Mouse (Mus musculus) inflammation-experienced regulatory T-cells, adult 6 months (primary cell): ENCODE data around the gene Riok1. TPM values are rescaled to one million over a fixed set of nuclear protein-coding genes. Genes with fewer than 3 reads are reported as not detected.
A peak's percentile ranks its signal among the peaks of the same experiment; 100 is the strongest.

ENCODE experiments used
- ATAC-seq: one replicate; pipeline ENCODE4 v1.8.0; 2017
- polyA plus RNA-seq, 3 experiments: library from polyadenylated mRNA; unstranded; fragments of 100-300 nt; shearing (Covaris generic); gene quantifications; one replicate each; pipeline ENCODE4 v1.2.1; 2017

The Riok1 gene
- polyA plus RNA-seq, result 100 to 1,000 TPM in 1 of 3 experiments, 10 to 100 TPM in 2; 86.6 to 129 (median 91.8) TPM

DNA sequence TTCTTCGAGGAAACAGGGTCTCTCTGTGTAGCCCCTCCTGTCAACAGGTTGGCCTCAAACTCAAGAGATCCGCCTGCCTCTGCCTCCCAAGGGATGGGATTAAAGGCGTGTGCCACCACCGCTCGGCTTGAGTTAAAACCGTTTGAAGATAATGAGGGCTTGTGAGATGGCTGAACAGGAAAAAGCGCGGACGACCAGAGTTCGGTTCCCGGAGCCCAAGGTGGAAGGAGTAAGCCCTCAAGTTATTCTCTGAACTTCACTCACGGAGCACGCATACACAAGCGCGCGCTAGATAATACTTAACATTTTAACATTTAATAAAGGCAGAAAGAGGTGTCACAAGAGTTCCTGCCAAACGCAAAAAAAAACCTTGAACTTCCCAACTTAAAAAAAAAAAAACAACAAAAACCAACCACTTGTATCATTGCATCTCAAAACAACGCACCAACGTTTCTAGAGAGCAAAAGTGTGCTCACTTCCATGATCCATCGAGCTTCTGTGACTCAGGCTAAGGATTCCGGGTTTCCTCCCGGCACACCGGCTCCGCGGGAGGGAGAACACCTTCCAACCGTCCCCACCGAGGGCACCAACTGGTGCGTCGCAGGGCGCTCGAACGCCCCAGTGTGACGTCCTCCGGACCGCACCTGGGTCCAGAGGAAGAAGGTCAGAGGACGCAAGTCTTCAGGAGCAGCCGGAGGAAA is at the start of gene Riok1:
TSS of gene Riok1 (plus strand) at position 653 of the 701 bp plus-strand sequence.
- peak; percentile 44 for ATAC-seq

DNA sequence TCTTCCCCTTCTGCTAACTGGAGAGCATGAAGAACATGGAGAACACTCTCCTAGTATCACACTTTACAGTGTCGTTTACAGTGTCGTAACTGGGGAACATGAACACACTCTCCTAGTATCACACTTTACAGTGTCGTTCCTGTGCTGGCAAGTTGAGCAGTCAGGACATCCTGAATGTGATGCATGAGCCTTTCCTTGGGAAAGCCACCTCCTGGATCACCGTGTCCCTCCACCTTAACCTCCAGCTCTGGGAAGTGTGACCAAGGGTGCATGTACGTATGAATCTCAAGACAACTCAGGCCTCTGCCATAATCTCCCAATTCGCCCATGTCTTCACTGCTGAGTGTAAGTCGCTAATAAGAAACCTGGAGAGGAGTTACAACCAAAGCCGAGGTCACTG is 47.1 kb upstream of the Riok1 start:
- no peak for ATAC-seq

DNA sequence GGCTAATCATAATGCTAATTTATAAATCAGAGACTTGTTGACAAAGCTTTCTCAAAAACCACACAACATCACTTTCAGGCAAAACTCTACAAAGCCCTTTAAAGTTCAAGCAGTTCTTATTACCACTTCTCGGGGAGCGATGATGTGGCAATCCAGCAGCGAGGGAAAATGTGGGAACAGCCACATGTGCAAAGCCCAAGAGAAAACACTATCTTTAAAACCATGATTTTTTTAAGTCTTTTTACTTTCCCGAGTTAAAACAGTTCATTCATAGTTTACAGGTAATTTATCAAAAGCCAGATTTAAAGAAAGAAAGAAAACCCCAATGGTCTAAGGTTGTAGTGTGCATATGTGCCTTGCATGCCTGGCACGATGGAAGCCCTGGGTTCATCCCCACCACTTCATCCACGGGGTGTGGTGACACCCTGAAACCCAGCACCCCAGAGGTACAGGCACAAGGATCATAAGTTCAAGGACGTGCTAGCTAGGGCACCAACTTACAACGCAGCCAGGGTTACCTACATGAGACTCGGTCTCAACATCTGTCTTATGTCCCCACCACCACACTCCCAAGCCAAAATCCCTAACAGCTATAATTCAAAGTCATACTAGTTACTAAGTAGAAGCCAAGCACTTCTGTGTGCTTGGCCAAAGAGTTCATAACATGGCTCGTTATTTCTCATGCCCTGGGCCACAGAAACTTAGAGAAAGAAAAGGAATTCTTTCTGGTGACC is 44.0 kb upstream of the Riok1 start:
- no peak for ATAC-seq

DNA sequence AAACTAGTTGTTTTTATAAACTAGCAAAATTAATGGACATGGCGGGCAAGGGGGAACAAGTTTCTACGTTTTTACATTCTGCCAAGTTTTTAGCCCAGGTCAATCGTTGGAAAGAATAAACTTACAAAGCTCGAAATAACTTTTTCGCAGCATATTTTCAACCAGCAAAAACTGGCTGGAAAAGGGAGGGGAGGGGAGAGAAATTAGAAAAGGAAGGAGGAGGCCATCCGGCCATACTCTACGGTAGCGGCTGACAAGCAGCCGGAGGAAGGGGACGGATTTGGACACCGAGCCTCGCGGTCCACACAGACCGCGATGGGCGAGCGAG is 43.5 kb upstream of the Riok1 start:
- peak; percentile 25 for ATAC-seq

DNA sequence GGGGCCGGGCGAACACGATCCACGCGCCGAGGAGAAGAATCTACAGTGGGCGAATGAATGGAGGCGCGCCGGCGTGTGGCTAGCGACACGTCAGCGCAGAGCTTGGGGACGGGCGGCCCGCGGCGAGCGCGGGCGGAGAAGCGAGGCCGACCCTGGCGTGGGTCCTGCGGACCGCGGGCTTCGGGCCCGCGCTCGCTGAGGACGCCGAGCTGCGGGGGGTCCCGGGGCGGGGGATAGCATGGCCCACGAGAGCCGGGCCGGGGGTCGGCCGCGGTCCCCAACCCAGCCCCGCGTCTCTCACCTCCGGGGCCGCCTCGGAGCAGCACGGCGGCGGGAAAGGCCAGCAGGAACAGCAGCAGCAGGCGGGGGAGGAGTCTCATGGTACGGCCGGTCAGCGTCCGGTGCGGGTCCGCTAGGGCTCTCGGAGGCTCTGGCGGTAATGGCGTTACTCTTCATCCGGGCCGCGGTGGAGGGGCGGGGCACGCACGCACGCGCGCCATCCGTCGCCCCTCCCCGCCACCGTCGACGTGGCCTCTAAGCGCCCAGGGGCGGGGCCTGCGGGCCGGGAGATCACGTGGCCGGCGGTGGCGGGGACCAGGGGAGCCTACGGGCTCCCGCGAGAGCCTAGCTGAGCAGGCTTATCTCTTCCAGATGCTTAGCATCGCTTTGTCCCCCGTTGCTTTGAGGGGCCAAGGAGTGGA is 42.9 kb upstream of the Riok1 start, which contains the start of gene Ssr1:
TSS of gene Ssr1 (minus strand) at position 514 of the 701 bp plus-strand sequence.
- ATAC-seq, result peak; percentile 96

DNA sequence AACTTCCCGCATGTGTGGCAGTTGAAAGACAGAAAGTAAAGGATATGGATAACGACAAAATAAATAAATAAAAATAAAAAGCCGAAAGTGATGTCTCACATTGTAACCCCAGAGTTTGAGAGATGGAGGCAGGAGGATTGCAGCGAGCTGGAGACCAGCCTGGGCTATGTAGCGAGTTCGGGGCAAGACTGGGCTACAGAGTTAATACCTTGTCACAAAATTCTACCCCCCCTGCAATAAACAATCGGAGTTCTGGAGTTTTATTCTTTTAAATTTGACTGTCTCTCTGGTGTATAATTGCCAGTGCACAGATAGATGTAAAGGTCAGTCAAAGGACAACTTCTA is 42.4 kb upstream of the Riok1 start:
- peak; percentile 11 for ATAC-seq

DNA sequence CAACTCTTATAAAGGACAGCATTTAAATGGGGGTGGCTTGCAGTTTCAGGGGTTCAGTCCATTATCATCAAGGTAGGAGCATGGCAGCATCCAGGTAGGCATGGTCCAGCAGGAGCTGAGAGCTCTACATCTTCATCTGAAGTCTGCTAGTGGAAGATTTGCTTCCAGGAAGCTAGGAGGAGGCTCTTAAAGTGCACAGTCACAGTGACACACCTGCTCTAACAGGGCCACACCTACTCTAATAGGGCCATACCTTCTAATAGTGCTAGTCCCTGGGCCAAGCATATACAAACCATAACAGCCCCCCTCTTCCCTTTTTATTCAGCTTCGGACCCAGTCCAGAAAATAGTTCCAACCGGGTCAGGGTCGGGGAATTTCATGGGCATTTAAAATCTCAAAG is 37.1 kb upstream of the Riok1 start:
- no peak for ATAC-seq

DNA sequence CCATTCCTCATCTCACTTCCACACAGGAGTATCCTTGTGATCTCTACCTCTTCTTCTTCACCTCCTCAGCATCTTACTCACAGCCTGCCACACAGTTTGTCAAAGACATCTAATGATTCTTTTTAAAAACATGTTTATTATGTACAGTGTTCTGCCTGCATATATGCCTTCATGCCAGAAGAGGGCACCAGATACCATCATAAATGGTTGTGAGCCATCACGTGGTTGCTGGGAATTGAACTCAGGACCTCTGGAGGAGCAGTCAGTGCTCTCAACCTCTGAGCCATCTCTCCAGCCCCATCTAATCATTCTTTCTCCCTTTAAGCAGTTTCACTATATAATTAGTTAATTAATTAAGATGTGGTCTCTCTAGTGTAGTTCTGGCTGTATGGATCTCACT is 34.3 kb upstream of the Riok1 start:
- ATAC-seq, result no peak

DNA sequence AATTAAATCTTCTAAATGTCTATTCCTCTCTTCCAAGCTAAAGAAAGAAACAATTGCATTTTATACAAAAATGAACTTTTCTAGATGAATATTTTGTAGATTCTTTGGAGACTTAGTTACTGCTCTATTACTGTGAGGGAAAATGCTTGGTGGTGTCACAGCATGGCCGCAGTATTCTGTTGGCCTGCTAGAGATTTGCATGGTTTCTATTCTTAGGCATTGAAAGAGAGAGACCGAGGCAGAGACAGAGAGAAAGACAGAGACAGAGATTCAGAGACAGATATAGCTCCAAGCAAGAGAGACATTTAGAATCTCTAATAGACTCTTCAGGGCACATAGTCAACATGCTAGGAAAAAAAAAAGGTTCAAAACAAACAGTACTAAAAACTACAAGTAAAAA is 28.8 kb upstream of the Riok1 start:
- ATAC-seq, result no peak

DNA sequence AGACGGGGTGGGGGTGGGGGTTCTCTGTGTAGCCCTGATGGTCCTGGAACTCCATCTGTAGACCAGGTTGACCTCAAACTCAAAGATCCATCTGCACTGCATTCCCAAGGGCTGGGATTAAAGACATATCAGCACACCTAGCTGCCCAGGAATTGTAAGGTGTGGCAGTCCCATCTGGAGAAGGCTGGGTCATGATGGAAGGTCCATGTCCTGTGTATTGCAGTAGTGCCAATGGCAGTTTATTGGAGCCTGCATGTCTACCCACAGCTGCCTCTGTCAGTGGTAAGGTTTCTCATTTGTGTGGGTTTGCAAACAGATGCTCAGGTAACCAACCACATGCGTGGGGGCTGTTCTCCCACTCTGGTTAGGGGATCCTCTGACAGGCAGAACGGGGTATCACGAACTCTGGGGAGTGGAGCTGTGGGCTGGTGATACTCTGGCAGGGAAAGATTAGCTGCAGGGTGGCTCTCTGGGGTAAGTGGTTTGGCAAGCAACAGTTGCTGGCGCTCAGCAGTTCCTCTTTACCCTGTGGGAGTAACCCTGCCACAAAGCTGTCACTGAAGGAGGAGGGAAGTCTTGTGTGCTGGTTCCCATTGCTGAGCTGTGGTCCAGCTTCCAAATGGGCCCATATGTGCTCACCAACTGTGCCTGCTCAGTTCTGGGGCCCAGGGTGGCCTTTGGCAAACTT is 26.9 kb upstream of the Riok1 start:
- ATAC-seq, result no peak

DNA sequence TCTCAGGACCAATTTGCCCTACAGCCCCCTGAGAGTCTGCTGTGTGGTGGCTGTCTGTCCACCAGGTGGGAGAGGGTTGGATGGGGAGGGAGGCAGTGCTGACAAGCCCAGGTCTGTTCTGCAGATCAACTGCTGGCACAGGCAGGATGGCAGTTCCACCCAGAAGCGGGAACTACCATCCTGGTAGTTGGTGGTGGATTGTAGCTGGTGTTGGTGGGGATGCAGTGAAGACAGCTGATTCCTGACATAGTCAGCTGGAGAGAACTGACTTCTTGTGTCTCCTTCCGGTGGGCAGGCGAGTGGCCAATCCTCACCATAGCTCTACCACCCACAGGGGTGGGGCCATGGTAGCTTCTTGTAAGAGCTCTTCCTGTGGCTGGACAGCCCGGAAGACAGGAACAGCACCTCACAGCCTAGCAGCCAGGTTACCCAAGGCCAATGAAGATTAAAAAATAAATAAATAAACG is 26.3 kb upstream of the Riok1 start:
- no peak for ATAC-seq

DNA sequence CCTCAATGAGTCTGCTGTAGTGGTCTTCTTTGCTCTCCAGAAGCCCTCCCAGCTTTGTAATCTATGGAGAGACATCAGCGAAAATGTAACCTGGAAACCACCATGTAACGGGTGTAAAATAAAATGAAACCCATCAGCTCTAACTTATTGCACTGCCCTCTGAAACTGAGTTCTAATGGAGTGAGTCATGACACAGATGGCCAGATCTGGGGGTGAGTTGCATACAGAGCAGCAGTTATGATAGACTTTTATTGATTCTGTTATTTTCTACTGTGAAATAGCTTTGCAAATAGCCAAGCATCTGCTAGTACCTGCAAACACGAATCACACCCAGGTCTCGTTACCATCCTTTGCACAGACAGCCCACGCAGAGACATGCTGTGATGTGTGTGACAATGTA is 24.4 kb upstream of the Riok1 start:
- ATAC-seq, result no peak

DNA sequence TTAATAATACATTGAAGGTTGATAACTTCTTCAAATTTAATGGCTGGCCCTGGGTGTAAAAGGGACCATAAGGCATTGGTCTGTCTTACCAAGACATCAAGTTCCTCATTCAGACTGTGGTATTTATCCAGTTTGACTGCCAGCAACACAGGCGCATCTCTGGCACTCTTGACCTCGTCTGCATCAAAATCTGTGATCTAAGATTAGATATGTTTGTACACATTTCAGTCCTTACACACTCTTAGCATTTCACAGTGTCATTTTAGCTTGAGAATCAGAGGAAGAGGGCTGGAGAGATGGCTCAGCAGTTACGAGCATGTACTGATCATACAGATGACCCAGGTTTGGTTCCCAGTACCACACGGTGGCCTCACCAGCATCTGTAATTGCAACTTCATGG is 21.2 kb upstream of the Riok1 start:
- no peak for ATAC-seq

DNA sequence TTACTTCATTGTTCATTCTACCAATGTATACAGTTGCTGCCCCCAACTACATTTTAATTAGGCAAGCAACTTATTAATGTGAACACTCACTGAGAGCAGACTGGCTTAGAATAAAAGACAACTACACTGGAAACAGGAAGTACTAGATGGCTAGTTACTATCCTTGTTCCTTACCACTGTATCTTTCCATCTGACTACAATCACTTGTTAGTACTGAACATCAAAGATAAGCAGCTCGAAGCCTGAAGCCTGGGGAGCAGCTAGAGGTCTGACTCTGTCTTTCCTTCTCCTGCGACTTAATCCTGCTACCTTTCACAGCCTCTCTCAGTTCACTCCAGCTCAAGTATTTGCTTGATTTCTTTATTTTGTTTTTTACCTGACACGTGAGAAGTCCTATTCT is 18.0 kb upstream of the Riok1 start:
- no peak for ATAC-seq

DNA sequence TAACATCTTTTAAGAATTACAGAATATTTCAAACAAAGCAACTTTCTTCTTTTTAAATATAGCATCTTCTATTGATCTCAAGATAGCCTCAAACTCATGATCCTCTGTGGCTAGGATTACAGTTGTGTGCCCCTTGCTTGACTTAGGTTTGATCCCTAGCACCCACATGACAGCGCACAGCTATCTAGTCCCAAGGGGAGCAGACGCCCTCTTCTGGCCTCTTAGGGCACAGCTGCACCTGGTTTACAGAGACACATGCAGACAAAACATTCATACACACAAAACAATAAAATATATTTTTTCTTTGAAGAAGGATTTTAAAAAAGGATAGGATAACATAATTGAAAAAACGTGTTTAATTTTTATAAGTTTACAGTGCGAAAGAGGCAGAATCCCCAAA is 10.9 kb upstream of the Riok1 start:
- ATAC-seq, result no peak

DNA sequence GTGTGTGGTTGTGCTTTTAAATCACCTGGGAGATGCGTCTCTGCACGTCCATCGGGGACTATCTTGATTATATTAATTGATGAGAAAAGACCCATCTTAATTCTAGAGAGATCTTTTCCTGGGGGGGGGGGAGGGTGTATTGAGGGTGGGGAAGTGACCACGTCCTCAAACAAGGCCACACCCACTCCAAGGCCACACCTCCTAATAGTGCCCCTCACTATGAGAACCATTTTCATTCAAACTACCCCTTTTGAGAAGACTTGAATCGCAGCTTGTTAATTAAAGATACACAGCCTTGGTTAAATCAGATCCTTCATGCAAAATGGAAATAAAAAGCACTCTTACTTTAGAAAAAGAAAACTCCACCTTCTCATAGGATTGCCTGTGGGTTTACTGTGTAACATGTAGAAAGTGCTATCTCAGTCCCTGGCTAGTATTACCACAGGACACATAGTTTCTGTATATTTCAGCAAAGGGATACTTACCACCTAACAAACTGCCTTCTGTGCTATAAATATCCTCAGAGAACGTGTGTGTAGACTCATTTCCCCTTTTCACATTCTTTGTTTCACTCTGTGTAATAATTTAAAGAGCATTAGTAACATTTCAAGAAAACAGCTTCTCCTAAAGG is 9.1 kb upstream of the Riok1 start:
- ATAC-seq, result no peak

DNA sequence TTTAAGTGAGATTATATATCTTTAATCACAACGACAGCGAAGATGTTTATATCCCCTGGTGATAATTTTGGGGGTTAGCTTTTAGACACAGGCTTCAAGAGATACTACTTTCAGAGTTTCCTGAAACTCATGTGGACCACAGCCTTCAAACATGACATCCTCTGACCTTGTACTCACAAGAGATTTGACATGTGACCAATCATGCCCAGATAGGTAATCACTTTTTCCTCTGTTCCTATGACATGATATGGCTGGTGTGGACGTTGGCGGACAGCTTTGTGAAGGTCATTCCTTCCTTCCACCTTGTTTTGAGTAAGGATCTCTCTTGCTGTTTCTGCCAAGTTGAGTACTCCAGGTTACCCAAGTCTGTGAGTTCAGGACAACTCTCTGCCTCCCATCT is 8.4 kb upstream of the Riok1 start:
- ATAC-seq, result no peak

DNA sequence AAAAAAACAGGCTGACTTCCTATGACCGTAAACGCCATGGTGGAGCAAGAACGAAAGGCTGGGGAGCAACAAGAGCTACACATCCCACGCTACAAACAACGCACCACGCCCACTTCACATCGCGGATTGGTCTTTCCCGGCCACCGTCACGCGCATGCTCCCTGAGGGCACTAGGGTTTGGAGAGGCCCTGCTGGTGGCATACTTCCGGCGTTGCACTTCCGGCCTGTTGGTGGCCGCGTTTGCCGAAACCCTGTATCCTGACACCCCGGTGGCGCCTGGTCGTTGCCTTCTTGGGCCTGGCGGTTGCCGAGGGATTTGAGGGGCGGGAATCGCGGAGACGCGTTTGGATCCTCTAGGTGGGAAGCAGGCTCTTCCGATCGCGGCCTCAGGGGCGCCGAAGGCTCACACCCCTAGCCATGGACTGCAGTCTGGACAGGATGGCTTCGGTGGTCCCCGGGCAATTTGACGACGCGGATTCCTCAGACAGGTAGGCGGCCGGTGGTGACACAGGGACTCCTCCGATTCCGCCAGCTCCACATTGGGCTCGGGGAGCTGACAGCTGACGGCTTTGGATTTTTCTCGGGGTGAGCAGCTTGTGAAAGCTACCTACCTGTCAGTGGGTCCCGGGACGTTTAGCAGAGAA is 371 bp downstream of the Riok1 start, which contains the start of gene Cage1:
TSS of gene Cage1 (minus strand) at position 26 of the 644 bp plus-strand sequence.
- ATAC-seq, result peak; percentile 86

DNA sequence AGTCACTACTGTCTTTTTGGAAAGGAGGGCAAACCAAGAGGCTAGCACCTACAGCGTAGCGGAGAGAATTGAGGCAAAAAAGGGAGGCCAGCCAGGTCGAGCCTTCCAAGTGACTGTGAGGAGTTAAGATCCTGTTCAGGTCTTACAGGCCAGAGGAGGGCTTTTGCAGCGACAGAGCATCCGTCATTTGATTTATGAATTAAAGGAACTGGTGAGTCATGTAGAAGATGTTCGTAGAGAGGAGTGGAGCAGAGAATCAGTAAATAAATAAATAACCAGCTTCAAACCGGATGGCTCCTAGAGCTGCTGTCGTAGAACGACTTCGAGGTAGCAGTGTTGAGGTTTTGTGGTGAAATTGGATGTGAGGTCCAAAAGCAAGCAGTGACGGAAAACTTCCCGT is 1.0 kb downstream of the Riok1 start:
- ATAC-seq, result peak; percentile 51

DNA sequence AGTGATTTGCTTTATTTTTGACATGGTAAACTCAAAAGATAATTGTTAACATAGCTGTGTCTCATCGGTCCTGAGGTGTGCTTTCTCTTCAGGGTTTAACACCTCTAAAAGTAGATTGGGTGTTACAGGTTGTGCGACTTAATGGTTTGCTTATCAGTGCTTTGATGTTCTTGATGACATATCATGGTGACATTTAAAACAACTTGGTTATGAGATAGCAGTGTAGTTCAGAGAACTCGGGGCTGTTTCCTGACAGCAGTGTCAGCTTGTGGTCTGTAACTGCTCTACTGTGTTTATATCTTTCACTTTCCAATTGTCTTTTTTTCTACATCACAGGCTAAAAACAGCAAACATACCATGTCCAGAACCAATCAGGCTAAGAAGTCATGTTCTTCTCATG is 13.1 kb downstream of the Riok1 start:
- ATAC-seq, result peak; percentile 46

DNA sequence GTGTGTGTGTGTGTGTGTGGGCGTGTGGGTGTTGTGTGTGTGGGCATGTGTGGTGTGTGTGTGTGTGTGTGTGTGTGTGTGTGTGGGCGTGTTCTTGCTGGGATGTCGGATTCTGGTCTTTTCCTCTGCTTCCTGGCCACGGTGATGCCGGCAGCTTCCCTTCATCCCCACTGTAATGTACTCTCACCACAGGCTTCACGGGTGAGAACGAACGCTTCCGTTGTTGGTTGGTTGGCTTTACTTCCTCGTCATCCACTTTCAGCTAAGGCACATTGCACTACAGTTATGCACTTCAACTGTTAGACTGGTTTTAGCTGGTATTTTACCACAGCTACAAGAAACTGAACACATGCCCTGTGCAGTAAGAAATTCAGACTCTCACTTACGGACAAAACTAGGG is 25.9 kb downstream of the Riok1 start:
- no peak for ATAC-seq
